Mouse (Mus musculus): Measurements from ENCODE around the gene Gramd1b. TPM values are rescaled to one million over a fixed set of nuclear protein-coding genes. Genes with fewer than 3 reads are reported as not detected.

The Gramd1b gene
- polyA plus RNA-seq, 1 experiment = 188 TPM

GRCm38 (mm10) chr9:40427663-40428062 is 103.5 kb downstream of the Gramd1b start:
- Histone ChIP-seq H3K4me1 (ENCODE audit: control insufficient read depth, insufficient read depth, low read length) (peaks cover 15% of the 10 kb centered on the region), H3K4me3 (replicated peaks; ENCODE audit: insufficient read depth, low read depth, low read length) (no peak overlapping the region), H3K27ac (ENCODE audit: insufficient read depth, low read length) (no peak overlapping the region), H3K27me3 (ENCODE audit: control insufficient read depth, insufficient read depth, low read length) (no peaks in the 10 kb centered on the region)
- WGBS = 95% methylated on average over 2 of the region's 2 CpGs
- DNase-seq = no peak
- no peak for TF ChIP-seq CTCF (IDR thresholded peaks at IDR 0.05; ENCODE audit: borderline replicate concordance, insufficient read depth, low read depth, low read length)
- no peak for TF ChIP-seq POLR2A (IDR thresholded peaks at IDR 0.05; ENCODE audit: borderline replicate concordance, insufficient read depth, low read length)

GRCm38 (mm10) chr9:40426282-40426964 is 104.8 kb downstream of the Gramd1b start:
- H3K4me3 ChIP-seq (replicated peaks; ENCODE audit: insufficient read depth, low read depth, low read length) = no peak overlapping the region
- no peaks in the 10 kb centered on the region for H3K27me3 ChIP-seq (ENCODE audit: control insufficient read depth, insufficient read depth, low read length)
- 28% methylated on average over 9 of the region's 9 CpGs for WGBS
- 0 out of 2 replicates have a peak overlapping the region, but pooled peaks have one; percentile 26 for H3K27ac ChIP-seq (ENCODE audit: insufficient read depth, low read length)
- TF ChIP-seq CTCF (IDR thresholded peaks at IDR 0.05; ENCODE audit: borderline replicate concordance, insufficient read depth, low read depth, low read length) (no peak), POLR2A (IDR thresholded peaks at IDR 0.05; ENCODE audit: borderline replicate concordance, insufficient read depth, low read length) (no peak)
- peaks cover 15% of the 10 kb centered on the region for H3K4me1 ChIP-seq (ENCODE audit: control insufficient read depth, insufficient read depth, low read length)
- peak; percentile 28 to 36 for DNase-seq

GRCm38 (mm10) chr9:40424874-40425273 is 106.3 kb downstream of the Gramd1b start:
- Histone ChIP-seq H3K27me3 (ENCODE audit: control insufficient read depth, insufficient read depth, low read length) (no peaks in the 10 kb centered on the region), H3K4me3 (replicated peaks; ENCODE audit: insufficient read depth, low read depth, low read length) (no peak overlapping the region), H3K27ac (ENCODE audit: insufficient read depth, low read length) (no peak overlapping the region), H3K4me1 (ENCODE audit: control insufficient read depth, insufficient read depth, low read length) (peaks cover 15% of the 10 kb centered on the region)
- TF ChIP-seq POLR2A (IDR thresholded peaks at IDR 0.05; ENCODE audit: borderline replicate concordance, insufficient read depth, low read length) (no peak), CTCF (IDR thresholded peaks at IDR 0.05; ENCODE audit: borderline replicate concordance, insufficient read depth, low read depth, low read length) (no peak)
- no peak for DNase-seq

GRCm38 (mm10) chr9:40423427-40423867 is 107.7 kb downstream of the Gramd1b start:
- peaks cover 14% of the 10 kb centered on the region for H3K4me1 ChIP-seq (ENCODE audit: control insufficient read depth, insufficient read depth, low read length)
- DNase-seq = no peak
- H3K27ac ChIP-seq (ENCODE audit: insufficient read depth, low read length) = no peak overlapping the region
- H3K4me3 ChIP-seq (replicated peaks; ENCODE audit: insufficient read depth, low read depth, low read length) = no peak overlapping the region
- TF ChIP-seq CTCF (IDR thresholded peaks at IDR 0.05; ENCODE audit: borderline replicate concordance, insufficient read depth, low read depth, low read length) = no peak
- TF ChIP-seq POLR2A (IDR thresholded peaks at IDR 0.05; ENCODE audit: borderline replicate concordance, insufficient read depth, low read length) = no peak
- WGBS = 70% methylated on average over 6 of the region's 6 CpGs
- no peaks in the 10 kb centered on the region for H3K27me3 ChIP-seq (ENCODE audit: control insufficient read depth, insufficient read depth, low read length)

GRCm38 (mm10) chr9:40422368-40423057 is 108.7 kb downstream of the Gramd1b start:
- DNase-seq = no peak
- H3K27me3 ChIP-seq (ENCODE audit: control insufficient read depth, insufficient read depth, low read length) = no peaks in the 10 kb centered on the region
- WGBS = 68% methylated on average over 11 of the region's 11 CpGs
- TF ChIP-seq POLR2A (IDR thresholded peaks at IDR 0.05; ENCODE audit: borderline replicate concordance, insufficient read depth, low read length) (no peak), CTCF (IDR thresholded peaks at IDR 0.05; ENCODE audit: borderline replicate concordance, insufficient read depth, low read depth, low read length) (no peak)
- peaks cover 11% of the 10 kb centered on the region for H3K4me1 ChIP-seq (ENCODE audit: control insufficient read depth, insufficient read depth, low read length)
- H3K27ac ChIP-seq (ENCODE audit: insufficient read depth, low read length) = no peak overlapping the region
- H3K4me3 ChIP-seq (replicated peaks; ENCODE audit: insufficient read depth, low read depth, low read length) = no peak overlapping the region

GRCm38 (mm10) chr9:40420652-40421335 is 110.4 kb downstream of the Gramd1b start:
- no peaks in the 10 kb centered on the region for H3K27me3 ChIP-seq (ENCODE audit: control insufficient read depth, insufficient read depth, low read length)

GRCm38 (mm10) chr9:40418803-40419202 is 112.4 kb downstream of the Gramd1b start:
- no peaks in the 10 kb centered on the region for H3K27me3 ChIP-seq (ENCODE audit: control insufficient read depth, insufficient read depth, low read length)
- H3K4me1 ChIP-seq (ENCODE audit: control insufficient read depth, insufficient read depth, low read length) = peaks cover 4% of the 10 kb centered on the region; the same call in 1 of the 2 replicates
- H3K4me3 ChIP-seq (replicated peaks; ENCODE audit: insufficient read depth, low read depth, low read length) = no peak overlapping the region
- H3K27ac ChIP-seq (ENCODE audit: insufficient read depth, low read length) = no peak overlapping the region
- WGBS = 89% methylated on average over 5 of the region's 5 CpGs
- TF ChIP-seq CTCF (IDR thresholded peaks at IDR 0.05; ENCODE audit: borderline replicate concordance, insufficient read depth, low read depth, low read length) (no peak), POLR2A (IDR thresholded peaks at IDR 0.05; ENCODE audit: borderline replicate concordance, insufficient read depth, low read length) (no peak)
- no peak for DNase-seq

More at GRCm38 (mm10) chr9:40420652-40421335, 110.4 kb downstream of the Gramd1b start:
- Histone ChIP-seq H3K27ac (ENCODE audit: insufficient read depth, low read length) (no peak overlapping the region), H3K4me3 (replicated peaks; ENCODE audit: insufficient read depth, low read depth, low read length) (no peak overlapping the region), H3K4me1 (ENCODE audit: control insufficient read depth, insufficient read depth, low read length) (peaks cover 5% of the 10 kb centered on the region; the same call in 1 of the 2 replicates)
- no peak for TF ChIP-seq CTCF (IDR thresholded peaks at IDR 0.05; ENCODE audit: borderline replicate concordance, insufficient read depth, low read depth, low read length)
- no peak for TF ChIP-seq POLR2A (IDR thresholded peaks at IDR 0.05; ENCODE audit: borderline replicate concordance, insufficient read depth, low read length)
- 84% methylated on average over 15 of the region's 15 CpGs for WGBS
- no peak for DNase-seq
